Mouse (Mus musculus) kidney, postnatal 0 days (tissue): ENCODE data around the gene Coro1c. TPM values are rescaled to one million over a fixed set of nuclear protein-coding genes. Genes with fewer than 3 reads are reported as not detected.

Experiments used
- ATAC-seq: fragments of 200-750 bp; cut with Nextera tagmentation; replicated peaks from 2 replicates; pipeline ENCODE4 v1.8.0; 2017; ENCODE audit warnings: low read depth, moderate number of reproducible peaks, moderate TSS enrichment, moderate library complexity; ENCODE audit not compliant: low FRiP score
- DNase-seq: peaks from one replicate; pipeline ENCODE4 v3.0.0-alpha.2; 2016; ENCODE audit warnings: low spot score
- H3K27ac ChIP-seq: fragments of 300-500 bp; sonication (generic); 2 replicates; pipeline ENCODE4 v1.5.1; 2014; ENCODE audit warnings: mild to moderate bottlenecking
- H3K27me3 ChIP-seq: fragments of 300-500 bp; sonication (generic); 2 replicates; pipeline ENCODE4 v1.6.1; 2014; ENCODE audit warnings: low read length, mixed read lengths; ENCODE audit not compliant: insufficient read depth
- H3K36me3 ChIP-seq: fragments of 300-500 bp; sonication (generic); 2 replicates; pipeline ENCODE4 v1.6.1; 2014; ENCODE audit warnings: low read length, mixed read lengths; ENCODE audit not compliant: insufficient read depth
- H3K4me1 ChIP-seq: fragments of 300-500 bp; sonication (generic); replicated peaks from 2 replicates; pipeline ENCODE4 v1.6.1; 2014; ENCODE audit warnings: antibody characterized with exemption, low read length, mixed read lengths; ENCODE audit not compliant: insufficient read depth
- H3K4me2 ChIP-seq: fragments of 300-500 bp; sonication (generic); 2 replicates; pipeline ENCODE4 v1.6.1; 2014; ENCODE audit warnings: mild to moderate bottlenecking, low read length, moderate library complexity, mixed read lengths
- H3K4me3 ChIP-seq: fragments of 300-500 bp; sonication (generic); replicated peaks from 2 replicates; pipeline ENCODE4 v1.5.1; 2014; ENCODE audit warnings: low read depth, low read length
- H3K9ac ChIP-seq: fragments of 300-500 bp; sonication (generic); 2 replicates; pipeline ENCODE4 v1.6.1; 2014; ENCODE audit warnings: low read depth, low read length
- H3K9me3 ChIP-seq: fragments of 300-500 bp; sonication (generic); replicated peaks from 2 replicates; pipeline ENCODE4 v1.6.1; 2016; ENCODE audit warnings: low read length, inconsistent platforms, mixed read lengths
- CTCF ChIP-seq: IDR thresholded peaks from 2 replicates; pipeline ENCODE4 v1.5.1; 2016; ENCODE audit warnings: antibody characterized with exemption, low read depth, mild to moderate bottlenecking, moderate library complexity
- WGBS: fragments of 180-500 bp; shearing (Covaris S2); extraction: QIAGEN DNeasy Blood & Tissue Kit; methylation state at CpG from one replicate; pipeline ENCODE4 v1.1.7; 2014; 5-methylcytosine and 5-hydroxymethylcytosine counted together
- polyA plus RNA-seq: library from polyadenylated mRNA; unstranded; fragments of >200 nt; fragmentation: Nextera tagmentation; extraction: Ambion mirVana; gene quantifications from 2 replicates; pipeline ENCODE4 v1.2.1, GENCODE M21; 2015

Coro1c gene
- polyA plus RNA-seq, result 69.5 and 86.7 TPM in 2 replicates

DNA sequence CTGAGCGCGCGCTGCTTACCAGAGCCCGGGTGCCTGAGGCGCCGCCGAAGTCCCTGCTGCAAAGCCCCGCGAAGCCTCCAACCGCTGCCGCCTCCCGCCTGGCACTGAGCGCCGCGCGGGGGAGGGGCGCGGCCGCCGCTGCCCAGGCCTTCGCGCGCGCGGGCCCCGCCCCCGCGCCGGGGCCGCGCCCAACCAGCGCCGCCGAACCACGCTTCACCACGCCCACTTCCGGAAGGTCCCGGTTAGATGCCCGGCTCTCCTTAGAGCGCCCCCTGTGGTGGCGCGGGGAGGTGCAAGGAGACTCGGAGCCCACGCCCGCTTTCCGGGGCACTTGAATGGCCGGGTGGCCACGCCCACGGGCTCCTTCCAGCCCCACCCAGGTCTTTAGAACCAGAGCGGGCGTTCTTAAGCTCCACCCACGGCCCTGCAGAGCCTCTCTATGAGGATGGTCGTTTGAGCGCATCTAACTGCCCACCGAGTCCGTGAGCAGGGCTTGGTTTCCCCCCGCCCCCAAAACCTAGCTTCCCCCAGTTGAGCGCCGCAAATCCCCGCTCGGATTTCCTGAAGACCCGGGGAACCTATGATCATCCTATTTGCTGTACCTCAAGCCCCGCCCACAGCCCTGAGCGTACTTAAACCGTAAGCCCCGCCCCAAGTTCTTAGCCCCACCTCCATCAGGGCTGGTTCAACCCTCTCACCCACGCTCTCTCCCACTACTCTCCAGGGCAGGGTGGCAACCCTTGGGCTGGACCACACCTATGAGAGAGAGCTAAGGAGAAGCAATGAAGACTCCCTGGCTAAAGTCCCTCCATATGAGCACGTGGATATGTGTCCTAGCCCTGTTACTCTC lies at the start of gene Coro1c:
Gene Coro1c, minus strand, starts transcription at position 167 of the 850 bp plus-strand sequence.
- Histone ChIP-seq H3K9ac (peak within 1 kb of the TSS; percentile 89), H3K27ac (peak within 1 kb of the TSS; percentile 97), H3K27me3 (no peaks in the 10 kb centered on the region), H3K4me2 (peak within 1 kb of the TSS; percentile 85), H3K4me3 (peak within 1 kb of the TSS; percentile 79), H3K9me3 (no peaks in the 10 kb centered on the region), H3K36me3 (no peaks in the 10 kb centered on the region), H3K4me1 (peaks cover 14% of the 10 kb centered on the region)
- peak; percentile 93 for TF ChIP-seq CTCF
- DNase-seq (peak; percentile 98), ATAC-seq (peak; percentile 86)
- WGBS, result under 1% methylated on average over 62 of the region's 68 CpGs

- H3K27ac ChIP-seq, result no peak overlapping the region
- 5% methylated on average over 4 of the region's 4 CpGs for WGBS
- ATAC-seq, result peak; percentile 37; the same call in 1 of the 2 replicates
Observed at GRCm38 (mm10) chr5:113956510-113956909, 48.0 kb upstream of the Coro1c start.

GRCm38 (mm10) chr5:113955691-113956090 lies 47.1 kb upstream of the Coro1c start:
- Histone ChIP-seq H3K36me3 (peaks cover 17% of the 10 kb centered on the region; the same call in 1 of the 2 replicates), H3K27ac (no peak overlapping the region), H3K4me2 (no peak overlapping the region), H3K9me3 (no peaks in the 10 kb centered on the region), H3K4me3 (no peak overlapping the region), H3K9ac (no peak overlapping the region), H3K27me3 (no peaks in the 10 kb centered on the region), H3K4me1 (no peaks in the 10 kb centered on the region)
- 85% methylated on average over 8 of the region's 8 CpGs for WGBS
- DNase-seq (no peak), ATAC-seq (no peak)
- TF ChIP-seq CTCF, result no peak

More at GRCm38 (mm10) chr5:113956510-113956909, 48.0 kb upstream of the Coro1c start:
- Histone ChIP-seq H3K4me2 (no peak overlapping the region), H3K4me1 (no peaks in the 10 kb centered on the region), H3K9ac (no peak overlapping the region), H3K4me3 (no peak overlapping the region), H3K36me3 (peaks cover 17% of the 10 kb centered on the region; the same call in 1 of the 2 replicates), H3K9me3 (no peaks in the 10 kb centered on the region), H3K27me3 (no peaks in the 10 kb centered on the region)
- TF ChIP-seq CTCF, result peak; percentile 97
- DNase-seq, result peak; percentile 85

- Histone ChIP-seq H3K4me3 (no peak overlapping the region), H3K4me1 (no peaks in the 10 kb centered on the region), H3K36me3 (peaks cover 21% of the 10 kb centered on the region), H3K9me3 (no peaks in the 10 kb centered on the region), H3K9ac (no peak overlapping the region), H3K27me3 (no peaks in the 10 kb centered on the region), H3K4me2 (no peak overlapping the region), H3K27ac (no peak overlapping the region)
- WGBS, result 77% methylated on average over 5 of the region's 5 CpGs
- no peak for TF ChIP-seq CTCF
- DNase-seq (no peak), ATAC-seq (no peak)
Observed at GRCm38 (mm10) chr5:113955281-113955680, 46.7 kb upstream of the Coro1c start.

DNA sequence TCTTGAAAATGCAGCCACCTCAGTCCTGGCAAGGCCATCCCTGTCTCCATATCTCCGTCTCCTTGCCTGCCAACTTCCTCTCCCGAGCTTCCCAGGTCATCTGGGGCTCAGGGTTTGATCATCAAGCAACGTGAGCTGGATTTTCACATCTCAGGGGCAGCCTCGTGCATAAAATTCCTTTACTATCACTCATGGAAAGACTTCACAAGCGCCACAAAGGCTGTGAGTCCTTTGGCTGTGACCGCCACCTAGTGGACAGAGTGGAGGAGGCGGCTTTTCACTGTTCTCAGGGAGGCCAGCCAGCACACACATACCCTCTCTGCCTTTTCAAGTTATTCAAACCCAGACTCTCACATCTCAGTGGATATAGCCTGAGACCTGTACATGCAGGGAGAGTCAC lies 45.9 kb upstream of the Coro1c start:
- Histone ChIP-seq H3K4me3 (no peak overlapping the region), H3K36me3 (peaks cover 28% of the 10 kb centered on the region), H3K9me3 (no peaks in the 10 kb centered on the region), H3K9ac (no peak overlapping the region), H3K27ac (no peak overlapping the region), H3K4me2 (no peak overlapping the region), H3K27me3 (no peaks in the 10 kb centered on the region), H3K4me1 (no peaks in the 10 kb centered on the region)
- WGBS, result 9% methylated on average over 7 of the region's 7 CpGs
- DNase-seq, result peak; percentile 88
- no peak for ATAC-seq
- TF ChIP-seq CTCF, result peak; percentile 97

DNA sequence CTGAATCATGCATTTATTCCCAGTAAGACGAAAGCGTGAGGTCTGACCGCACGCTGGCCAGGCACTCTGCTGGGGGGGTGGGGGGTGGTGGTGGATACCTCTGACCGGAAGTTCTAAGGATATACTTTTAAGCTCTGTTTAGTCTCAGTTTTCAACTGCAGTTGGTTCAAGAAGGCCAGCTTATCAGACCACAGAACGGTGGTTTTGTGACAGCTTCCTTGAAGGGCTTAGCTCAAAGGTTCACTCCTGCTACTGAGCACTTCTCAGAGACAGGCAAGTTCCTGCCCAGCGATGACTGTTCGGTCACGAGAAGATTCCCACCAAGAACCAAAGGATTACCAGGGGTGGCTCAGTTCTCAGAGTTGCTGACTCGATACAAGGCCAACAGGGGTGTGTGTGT lies 44.0 kb upstream of the Coro1c start:
- Histone ChIP-seq H3K9ac (no peak overlapping the region), H3K4me2 (no peak overlapping the region), H3K27ac (no peak overlapping the region), H3K4me3 (no peak overlapping the region), H3K4me1 (no peaks in the 10 kb centered on the region), H3K9me3 (no peaks in the 10 kb centered on the region), H3K27me3 (no peaks in the 10 kb centered on the region), H3K36me3 (peaks cover 34% of the 10 kb centered on the region)
- no peak for TF ChIP-seq CTCF
- ATAC-seq (no peak), DNase-seq (no peak)
- 92% methylated on average over 10 of the region's 10 CpGs for WGBS
